Mouse (Mus musculus): Measurements from ENCODE around the gene Pold1. TPM values are rescaled to one million over a fixed set of nuclear protein-coding genes. Genes with fewer than 3 reads are reported as not detected.

The Pold1 gene
- total and polyA plus RNA-seq, 3 experiments: 54.6 to 252 (median 70.1) TPM

- Histone ChIP-seq H3K9me3 (replicated peaks) (no peaks in the 10 kb centered on the region), H3K27me3 (ENCODE audit: insufficient read depth, low read length) (peaks cover 16% of the 10 kb centered on the region; the same call in 1 of the 2 replicates), H3K4me3 (ENCODE audit: low read depth, low read length) (no peak overlapping the region), H3K36me3 (replicated peaks) (peaks cover 66% of the 10 kb centered on the region), H3K4me1 (ENCODE audit: insufficient read depth, low read depth, low read length) (peaks cover 60% of the 10 kb centered on the region)
- DNase-seq (ENCODE audit: low spot score): no peak
- no peak for ATAC-seq (ENCODE audit: extremely low read depth, insufficient number of reproducible peaks, low FRiP score, poor library complexity, severe bottlenecking)
- no peak for TF ChIP-seq GATA2 (IDR thresholded peaks at IDR 0.05; ENCODE audit: borderline replicate concordance, low read depth, low read length)
- TF ChIP-seq TAL1 (conservative IDR thresholded peaks at IDR 0.05; ENCODE audit: low read depth, low read length): no peak
Observed at GRCm38 (mm10) chr7:44532918-44533745, 15.5 kb downstream of the Pold1 start.

GRCm38 (mm10) chr7:44531946-44532732, 16.5 kb downstream of the Pold1 start, which contains the start of gene Spib:
TSS of gene Spib (minus strand) at chr7:44532071.
- H3K9me3 ChIP-seq (replicated peaks): no peaks in the 10 kb centered on the region
- peaks cover 22% of the 10 kb centered on the region; the same call in 1 of the 2 replicates for H3K27me3 ChIP-seq (ENCODE audit: insufficient read depth, low read length)
- no peak for DNase-seq (ENCODE audit: low spot score)
- H3K4me3 ChIP-seq (ENCODE audit: low read depth, low read length): no peak within 1 kb of the TSS
- ATAC-seq (ENCODE audit: extremely low read depth, insufficient number of reproducible peaks, low FRiP score, poor library complexity, severe bottlenecking): no peak
- peaks cover 56% of the 10 kb centered on the region for H3K36me3 ChIP-seq (replicated peaks)
- TF ChIP-seq GATA2 (IDR thresholded peaks at IDR 0.05; ENCODE audit: borderline replicate concordance, low read depth, low read length): no peak
- TF ChIP-seq POLR2AphosphoS5 (IDR thresholded peaks at IDR 0.05; ENCODE audit: insufficient replicate concordance, low read depth, low read length): peak; percentile 8; the same call in 1 of the 2 replicates
- H3K4me1 ChIP-seq (ENCODE audit: insufficient read depth, low read depth, low read length): peaks cover 68% of the 10 kb centered on the region

GRCm38 (mm10) chr7:44531207-44531606, 17.4 kb downstream of the Pold1 start:
- TF ChIP-seq CTCF (IDR thresholded peaks at IDR 0.05; ENCODE audit: low read depth, low read length) (no peak), TAL1 (conservative IDR thresholded peaks at IDR 0.05; ENCODE audit: low read depth, low read length) (no peak), GATA2 (IDR thresholded peaks at IDR 0.05; ENCODE audit: borderline replicate concordance, low read depth, low read length) (no peak), POLR2AphosphoS5 (IDR thresholded peaks at IDR 0.05; ENCODE audit: insufficient replicate concordance, low read depth, low read length) (no peak), GATA1 (IDR thresholded peaks at IDR 0.05; ENCODE audit: borderline replicate concordance, low read length) (no peak)
- no peak for ATAC-seq (ENCODE audit: extremely low read depth, insufficient number of reproducible peaks, low FRiP score, poor library complexity, severe bottlenecking)
- H3K4me1 ChIP-seq (ENCODE audit: insufficient read depth, low read depth, low read length): peaks cover 64% of the 10 kb centered on the region
- peaks cover 47% of the 10 kb centered on the region for H3K36me3 ChIP-seq (replicated peaks)
- H3K9me3 ChIP-seq (replicated peaks): no peaks in the 10 kb centered on the region
- H3K4me3 ChIP-seq (ENCODE audit: low read depth, low read length): no peak overlapping the region
- H3K27me3 ChIP-seq (ENCODE audit: insufficient read depth, low read length): peaks cover 30% of the 10 kb centered on the region
- DNase-seq (ENCODE audit: low spot score): no peak

- Histone ChIP-seq H3K4me1 (ENCODE audit: insufficient read depth, low read depth, low read length) (peaks cover 57% of the 10 kb centered on the region), H3K4me3 (ENCODE audit: low read depth, low read length) (no peak overlapping the region), H3K36me3 (replicated peaks) (peaks cover 40% of the 10 kb centered on the region), H3K9me3 (replicated peaks) (no peaks in the 10 kb centered on the region), H3K27me3 (ENCODE audit: insufficient read depth, low read length) (peaks cover 35% of the 10 kb centered on the region)
- ATAC-seq (ENCODE audit: extremely low read depth, insufficient number of reproducible peaks, low FRiP score, poor library complexity, severe bottlenecking) (no peak), DNase-seq (ENCODE audit: low spot score) (no peak)
- TF ChIP-seq CTCF (IDR thresholded peaks at IDR 0.05; ENCODE audit: low read depth, low read length) (no peak), GATA2 (IDR thresholded peaks at IDR 0.05; ENCODE audit: borderline replicate concordance, low read depth, low read length) (no peak), TAL1 (conservative IDR thresholded peaks at IDR 0.05; ENCODE audit: low read depth, low read length) (no peak), POLR2AphosphoS5 (IDR thresholded peaks at IDR 0.05; ENCODE audit: insufficient replicate concordance, low read depth, low read length) (no peak), GATA1 (IDR thresholded peaks at IDR 0.05; ENCODE audit: borderline replicate concordance, low read length) (no peak)
Observed at GRCm38 (mm10) chr7:44530507-44530906, 18.1 kb downstream of the Pold1 start.

- Histone ChIP-seq H3K9me3 (replicated peaks) (no peaks in the 10 kb centered on the region), H3K4me1 (ENCODE audit: insufficient read depth, low read depth, low read length) (peaks cover 48% of the 10 kb centered on the region), H3K27me3 (ENCODE audit: insufficient read depth, low read length) (peaks cover 45% of the 10 kb centered on the region), H3K4me3 (ENCODE audit: low read depth, low read length) (no peak overlapping the region), H3K36me3 (replicated peaks) (peaks cover 30% of the 10 kb centered on the region)
- no peak for ATAC-seq (ENCODE audit: extremely low read depth, insufficient number of reproducible peaks, low FRiP score, poor library complexity, severe bottlenecking)
- no peak for TF ChIP-seq POLR2AphosphoS5 (IDR thresholded peaks at IDR 0.05; ENCODE audit: insufficient replicate concordance, low read depth, low read length)
- no peak for TF ChIP-seq GATA2 (IDR thresholded peaks at IDR 0.05; ENCODE audit: borderline replicate concordance, low read depth, low read length)
- no peak for TF ChIP-seq TAL1 (conservative IDR thresholded peaks at IDR 0.05; ENCODE audit: low read depth, low read length)
- no peak for TF ChIP-seq GATA1 (IDR thresholded peaks at IDR 0.05; ENCODE audit: borderline replicate concordance, low read length)
- no peak for DNase-seq (ENCODE audit: low spot score)
Observed at GRCm38 (mm10) chr7:44529518-44529917, 19.1 kb downstream of the Pold1 start.
